In genomic region chr6:141568559-141568946, GRCm38 (mm10) we compare ENCODE assay signal across 18 mouse cellular contexts. TPM values are rescaled to one million over a fixed set of nuclear protein-coding genes. Genes with fewer than 3 reads are reported as not detected.
DNase-seq lines count a peak whose midpoint lies in the region; ATAC-seq and TF ChIP-seq lines count a peak whose summit lies in the region.
"Had no signal": no experiment of that assay in that cellular context is flagged by ENCODE, and none has a peak within 500 bp of the region (broad histone marks: within the 10 kb centered on the region; RNA-seq: fewer than 3 reads in every experiment).

No protein-coding gene starts in this region.

- peak; percentile 60 for ATAC-seq in hindbrain, embryonic 11.5 days (ENCODE audit: low FRiP score)
- peak; percentile 93 for ATAC-seq in forebrain, embryonic 13.5 days
- ATAC-seq in hindbrain, embryonic 15.5 days (ENCODE audit: low FRiP score, low read depth): peak; percentile 63
- ATAC-seq in neural tube, embryonic 12.5 days (ENCODE audit: low FRiP score, low read depth): peak; percentile 79

- no peaks in the 10 kb centered on the region for H3K4me1 ChIP-seq in hindbrain, embryonic 11.5 days (replicated peaks; ENCODE audit: control insufficient read depth, insufficient read depth, low read length)
- H3K4me1 ChIP-seq in hindbrain, embryonic 10.5 days (replicated peaks): peaks cover 5% of the 10 kb centered on the region
- H3K4me1 ChIP-seq in forebrain, embryonic 13.5 days: peaks cover 13% of the 10 kb centered on the region
- H3K4me1 ChIP-seq in hindbrain, embryonic 15.5 days (replicated peaks): 0 out of 2 replicates have a peak, but pooled peaks cover 5% of the 10 kb centered on the region
- no peaks in the 10 kb centered on the region; the same call in 1 of the 2 replicates for H3K4me1 ChIP-seq in neural tube, embryonic 12.5 days
- H3K4me1 ChIP-seq in thymus, adult 2 months (replicated peaks; ENCODE audit: control insufficient read depth, insufficient read depth, low read length): no peaks in the 10 kb centered on the region
- H3K4me1 ChIP-seq: heart, embryonic 10.5 days; limb, embryonic 15.5 days; stomach, embryonic 15.5 days had no signal

- no peak overlapping the region for H3K9ac ChIP-seq in hindbrain, embryonic 11.5 days (ENCODE audit: low read depth, low read length)
- no peak overlapping the region for H3K9ac ChIP-seq in forebrain, embryonic 13.5 days
- H3K9ac ChIP-seq in hindbrain, embryonic 15.5 days: no peak overlapping the region
- H3K9ac ChIP-seq in neural tube, embryonic 12.5 days: no peak overlapping the region
- H3K9ac ChIP-seq: limb, embryonic 15.5 days; stomach, embryonic 15.5 days had no signal

- H3K27me3 ChIP-seq in hindbrain, embryonic 11.5 days (ENCODE audit: control insufficient read depth, insufficient read depth, low read length): no peaks in the 10 kb centered on the region
- no peaks in the 10 kb centered on the region for H3K27me3 ChIP-seq in hindbrain, embryonic 10.5 days (ENCODE audit: insufficient read depth, poor library complexity, severe bottlenecking)
- H3K27me3 ChIP-seq in forebrain, embryonic 13.5 days: no peaks in the 10 kb centered on the region
- no peaks in the 10 kb centered on the region for H3K27me3 ChIP-seq in hindbrain, embryonic 15.5 days
- no peaks in the 10 kb centered on the region for H3K27me3 ChIP-seq in neural tube, embryonic 12.5 days (replicated peaks)
- no peaks in the 10 kb centered on the region for H3K27me3 ChIP-seq in thymus, adult 2 months (ENCODE audit: control insufficient read depth, insufficient read depth, low read length)
- H3K27me3 ChIP-seq: limb, embryonic 15.5 days; stomach, embryonic 15.5 days had no signal

- no peaks in the 10 kb centered on the region for H3K9me3 ChIP-seq in hindbrain, embryonic 11.5 days (ENCODE audit: control insufficient read depth, low read length)
- no peaks in the 10 kb centered on the region for H3K9me3 ChIP-seq in hindbrain, embryonic 10.5 days
- no peaks in the 10 kb centered on the region for H3K9me3 ChIP-seq in forebrain, embryonic 13.5 days (replicated peaks)
- no peaks in the 10 kb centered on the region for H3K9me3 ChIP-seq in hindbrain, embryonic 15.5 days
- H3K9me3 ChIP-seq in neural tube, embryonic 12.5 days: no peaks in the 10 kb centered on the region
- H3K9me3 ChIP-seq: heart, embryonic 10.5 days; limb, embryonic 15.5 days; stomach, embryonic 15.5 days had no signal

- no peak overlapping the region for H3K4me3 ChIP-seq in hindbrain, embryonic 11.5 days (ENCODE audit: low read depth, low read length)
- H3K4me3 ChIP-seq in hindbrain, embryonic 10.5 days: no peak overlapping the region
- no peak overlapping the region for H3K4me3 ChIP-seq in forebrain, embryonic 13.5 days
- no peak overlapping the region for H3K4me3 ChIP-seq in hindbrain, embryonic 15.5 days
- no peak overlapping the region for H3K4me3 ChIP-seq in neural tube, embryonic 12.5 days
- H3K4me3 ChIP-seq in thymus, adult 2 months (ENCODE audit: control insufficient read depth, insufficient read depth, low read length): no peak overlapping the region
- H3K4me3 ChIP-seq: heart, embryonic 10.5 days; limb, embryonic 15.5 days; stomach, embryonic 15.5 days had no signal

- 55% methylated on average over 3 of the region's 3 CpGs for WGBS in hindbrain, embryonic 11.5 days
- 63% methylated on average over 3 of the region's 3 CpGs for WGBS in hindbrain, embryonic 10.5 days
- WGBS in forebrain, embryonic 13.5 days: 18% methylated on average over 3 of the region's 3 CpGs
- 29% methylated on average over 3 of the region's 3 CpGs for WGBS in hindbrain, embryonic 15.5 days
- WGBS in neural tube, embryonic 12.5 days: 33% methylated on average over 3 of the region's 3 CpGs
- 85% methylated on average over 3 of the region's 3 CpGs for WGBS in thymus, adult 2 months

- H3K27ac ChIP-seq in hindbrain, embryonic 11.5 days (ENCODE audit: low read depth, low read length): no peak overlapping the region
- H3K27ac ChIP-seq in hindbrain, embryonic 10.5 days: no peak overlapping the region
- peak overlapping the region; percentile 62 for H3K27ac ChIP-seq in forebrain, embryonic 13.5 days
- H3K27ac ChIP-seq in hindbrain, embryonic 15.5 days (replicated peaks): peak overlapping the region; percentile 1; the same call in 1 of the 2 replicates
- no peak overlapping the region for H3K27ac ChIP-seq in neural tube, embryonic 12.5 days
- no peak overlapping the region for H3K27ac ChIP-seq in thymus, adult 2 months (ENCODE audit: control insufficient read depth, insufficient read depth, low read length)
- H3K27ac ChIP-seq: heart, embryonic 10.5 days; limb, embryonic 15.5 days; stomach, embryonic 15.5 days had no signal

- DNase-seq in hindbrain, embryonic 11.5 days (ENCODE audit: low spot score): no peak
- no peak for DNase-seq in hindbrain, embryonic 10.5 days (ENCODE audit: low spot score)
- no peak for DNase-seq in thymus, adult 2 months
- DNase-seq in heart, adult 11 months: no peak
- DNase-seq in right cerebral cortex, postnatal 4 days: no peak
- DNase-seq: adrenal gland, adult 2 months; cerebellum, adult 8-10 months; kidney, adult 11 months; kidney, postnatal 25 days; lung, adult 18-20 months; lung, postnatal 4 days had no signal

- no peak overlapping the region for H3K4me2 ChIP-seq in hindbrain, embryonic 11.5 days (replicated peaks; ENCODE audit: low read depth, low read length)
- peak overlapping the region; percentile 17; the same call in 1 of the 2 replicates for H3K4me2 ChIP-seq in forebrain, embryonic 13.5 days
- peak overlapping the region; percentile 28; the same call in 1 of the 2 replicates for H3K4me2 ChIP-seq in hindbrain, embryonic 15.5 days
- no peak overlapping the region for H3K4me2 ChIP-seq in neural tube, embryonic 12.5 days (replicated peaks)
- H3K4me2 ChIP-seq: limb, embryonic 15.5 days; stomach, embryonic 15.5 days had no signal

- no peak for TF ChIP-seq CTCF in thymus, adult 2 months (IDR thresholded peaks at IDR 0.05; ENCODE audit: borderline replicate concordance, control insufficient read depth, extremely low read depth, insufficient read depth, low read length, poor library complexity)

- no peaks in the 10 kb centered on the region for H3K36me3 ChIP-seq in hindbrain, embryonic 11.5 days (ENCODE audit: control insufficient read depth, insufficient read depth, low read length)
- no peaks in the 10 kb centered on the region for H3K36me3 ChIP-seq in hindbrain, embryonic 10.5 days
- no peaks in the 10 kb centered on the region for H3K36me3 ChIP-seq in forebrain, embryonic 13.5 days (ENCODE audit: poor library complexity, severe bottlenecking)
- H3K36me3 ChIP-seq in hindbrain, embryonic 15.5 days: no peaks in the 10 kb centered on the region
- H3K36me3 ChIP-seq in neural tube, embryonic 12.5 days: no peaks in the 10 kb centered on the region
- H3K36me3 ChIP-seq in thymus, adult 2 months (ENCODE audit: control insufficient read depth, insufficient read depth, low read length): no peaks in the 10 kb centered on the region
- H3K36me3 ChIP-seq: heart, embryonic 10.5 days; limb, embryonic 15.5 days; stomach, embryonic 15.5 days had no signal

- no peak for TF ChIP-seq POLR2A in thymus, adult 2 months (IDR thresholded peaks at IDR 0.05; ENCODE audit: control insufficient read depth, extremely low read depth, insufficient read depth, low read length, poor library complexity)

RNA-seq across cellular contexts. Expression of gene Slco1c1, which starts 44.4 kb away (rescaled TPM):
- polyA plus RNA-seq in hindbrain, embryonic 11.5 days (2014; fragmentation: Nextera tagmentation; extraction: Ambion mirVana): 3.6 and 4.7 TPM in 2 replicates
- 0.68 and 2.6 TPM in 2 replicates for polyA plus RNA-seq in hindbrain, embryonic 10.5 days (2016; fragmentation: Nextera tagmentation; extraction: Ambion mirVana)
- polyA plus RNA-seq in forebrain, embryonic 13.5 days (2015; fragmentation: Nextera tagmentation; extraction: Ambion mirVana): 4.7 and 5.1 TPM in 2 replicates
- polyA plus RNA-seq in hindbrain, embryonic 15.5 days (2015; fragmentation: Nextera tagmentation; extraction: Ambion mirVana): 15.6 and 18.9 TPM in 2 replicates
- polyA plus RNA-seq in neural tube, embryonic 12.5 days (2016; fragmentation: Nextera tagmentation; extraction: Ambion mirVana): 2.1 and 2.3 TPM in 2 replicates
- polyA plus RNA-seq in thymus, adult 2 months (2012; rRNA removed): 0.04 TPM in 1 of 2 replicates, not detected in the other
- polyA plus RNA-seq: C2C12; heart, embryonic 10.5 days had no signal

Comparison
In these comparisons a context has a peak if more than half of its experiments do, and no peak if none do; other contexts are left out.
1. H3K27ac ChIP-seq: peak in forebrain, embryonic 13.5 days (single experiment) and hindbrain, embryonic 15.5 days (single experiment); none in hindbrain, embryonic 11.5 days (single experiment), hindbrain, embryonic 10.5 days (single experiment), neural tube, embryonic 12.5 days (single experiment) and thymus, adult 2 months (single experiment).
2. H3K4me2 ChIP-seq: peak in forebrain, embryonic 13.5 days (single experiment) and hindbrain, embryonic 15.5 days (single experiment); none in hindbrain, embryonic 11.5 days (single experiment) and neural tube, embryonic 12.5 days (single experiment).
3. Peak in every context shown above with its lines, with median percentiles within 50 percentile points of each other: ATAC-seq.